Mouse (Mus musculus): ENCODE results near the gene Ccdc162.

GRCm38 (mm10) chr10:41757226-41757625 is 40.8 kb upstream of the Ccdc162 start:
- TF ChIP-seq CTCF (IDR thresholded peaks at IDR 0.05; ENCODE audit: low read depth) (no peak), EP300 (IDR thresholded peaks at IDR 0.05; ENCODE audit: low read depth) (no peak)

Data from heart, postnatal 0 days (tissue).